Mouse (Mus musculus) MEL (cell line): ENCODE measurements around the gene Ccr4. TPM values are rescaled to one million over a fixed set of nuclear protein-coding genes. Genes with fewer than 3 reads are reported as not detected.

Experiments
- DNase-seq: peaks from one replicate; pipeline ENCODE4 v3.0.0; 2011; ENCODE audit warnings: low read depth, low spot score
- H3K27ac ChIP-seq: 2 replicates; pipeline ENCODE4 v1.5.1; 2012; ENCODE audit warnings: low read depth, mild to moderate bottlenecking, control low read depth, low read length, moderate library complexity; ENCODE audit not compliant: control insufficient read depth
- H3K27me3 ChIP-seq, 2 experiments: fragments of 150-350 bp in 1 of 2; sonication (generic) in 1 of 2; 2 replicates each; pipeline ENCODE4 v1.6.1; 2012; ENCODE audit warnings: low read length in 2 of 2, mild to moderate bottlenecking in 2 of 2, improper control_type of control experiment in 1 of 2, moderate library complexity in 1 of 2; ENCODE audit not compliant: insufficient read depth in 2 of 2, control insufficient read depth in 1 of 2
- H3K36me3 ChIP-seq, 2 experiments: 2 replicates each; pipeline ENCODE4 v1.6.1; 2012 to 2014; ENCODE audit warnings: low read length in 2 of 2, improper control_type of control experiment in 1 of 2, inconsistent platforms in 1 of 2, mild to moderate bottlenecking in 1 of 2; ENCODE audit not compliant: insufficient read depth in 2 of 2, control insufficient read depth in 1 of 2
- H3K4me1 ChIP-seq, 2 experiments: fragments of 150-350 bp in 1 of 2; sonication (generic) in 1 of 2; 2 replicates each; pipeline ENCODE4 v1.6.1; 2012; ENCODE audit warnings: low read length in 2 of 2, improper control_type of control experiment in 1 of 2, mild to moderate bottlenecking in 1 of 2; ENCODE audit not compliant: insufficient read depth in 2 of 2, control insufficient read depth in 1 of 2
- H3K4me3 ChIP-seq, 2 experiments: fragments of 150-350 bp in 1 of 2; sonication (generic) in 1 of 2; 2 replicates each; pipeline ENCODE4 v1.5.1; 2012; ENCODE audit warnings: low read depth in 2 of 2, low read length in 2 of 2, mild to moderate bottlenecking in 2 of 2, moderate library complexity in 2 of 2, control low read depth in 1 of 2, improper control_type of control experiment in 1 of 2; ENCODE audit not compliant: control insufficient read depth in 1 of 2, insufficient read depth in 1 of 2
- H3K79me2 ChIP-seq: 2 replicates; pipeline ENCODE4 v1.6.1; 2012; ENCODE audit warnings: mild to moderate bottlenecking, low read length, moderate library complexity; ENCODE audit not compliant: control insufficient read depth, poor library complexity, insufficient read depth
- H3K9ac ChIP-seq: 2 replicates; pipeline ENCODE4 v1.6.1; 2012; ENCODE audit warnings: low read depth, mild to moderate bottlenecking, control low read depth, low read length, moderate library complexity; ENCODE audit not compliant: control insufficient read depth, poor library complexity, severe bottlenecking
- H3K9me3 ChIP-seq: fragments of 150-350 bp; sonication (generic); replicated peaks from 2 replicates; pipeline ENCODE4 v1.6.1; 2012; ENCODE audit warnings: mild to moderate bottlenecking, low read length, improper control_type of control experiment, moderate library complexity; ENCODE audit not compliant: insufficient read depth
- CTCF ChIP-seq, 3 experiments: IDR thresholded peaks in 2 of 3; conservative IDR thresholded peaks in 1 of 3; 2 replicates each; pipeline ENCODE4 v1.5.1; 2011 to 2012; ENCODE audit warnings: low read length in 3 of 3, low read depth in 2 of 3, mild to moderate bottlenecking in 2 of 3, improper control_type of control experiment in 1 of 3, inconsistent platforms in 1 of 3, mixed read lengths in 1 of 3, moderate library complexity in 1 of 3; ENCODE audit not compliant: control insufficient read depth in 1 of 3, insufficient read depth in 1 of 3, poor library complexity in 1 of 3, severe bottlenecking in 1 of 3
- ELF1 ChIP-seq: IDR thresholded peaks from 2 replicates; pipeline ENCODE4 v1.6.1; 2014; ENCODE audit warnings: low read depth, mild to moderate bottlenecking, inconsistent platforms, low read length, improper control_type of control experiment, moderate library complexity
- ETS1 ChIP-seq: IDR thresholded peaks from 2 replicates; pipeline ENCODE4 v1.6.1; 2012; ENCODE audit warnings: low read depth, mild to moderate bottlenecking, inconsistent platforms, low read length, improper control_type of control experiment, moderate library complexity
- GABPA ChIP-seq: IDR thresholded peaks from 2 replicates; pipeline ENCODE4 v1.6.1; 2012; ENCODE audit warnings: low read depth, mild to moderate bottlenecking, inconsistent platforms, low read length, improper control_type of control experiment, moderate library complexity
- GATA1 ChIP-seq: IDR thresholded peaks from 2 replicates; pipeline ENCODE4 v1.6.1; 2011; ENCODE audit warnings: low read depth, low read length, improper control_type of control experiment
- HCFC1 ChIP-seq: IDR thresholded peaks from 2 replicates; pipeline ENCODE4 v1.6.1; 2012; ENCODE audit warnings: low read depth, mild to moderate bottlenecking, inconsistent platforms, low read length, improper control_type of control experiment, moderate library complexity
- JUND ChIP-seq: IDR thresholded peaks from 2 replicates; pipeline ENCODE4 v1.6.1; 2011; ENCODE audit warnings: low read depth, mild to moderate bottlenecking, improper control_type of control experiment, low read length
- KAT2A ChIP-seq: conservative IDR thresholded peaks from 2 replicates; pipeline ENCODE4 v1.6.1; 2012; ENCODE audit warnings: low read depth, low read length, improper control_type of control experiment, inconsistent platforms
- MAX ChIP-seq: IDR thresholded peaks from 2 replicates; pipeline ENCODE4 v1.6.1; 2011; ENCODE audit warnings: low read length, improper control_type of control experiment
- MEF2A ChIP-seq: IDR thresholded peaks from 2 replicates; pipeline ENCODE4 v1.6.1; 2014; ENCODE audit warnings: low read depth, mild to moderate bottlenecking, inconsistent platforms, low read length, improper control_type of control experiment; ENCODE audit not compliant: poor library complexity, insufficient replicate concordance, severe bottlenecking; ENCODE audit errors: extremely low read depth
- MXI1 ChIP-seq: IDR thresholded peaks from 2 replicates; pipeline ENCODE4 v1.6.1; 2011; ENCODE audit warnings: mild to moderate bottlenecking, low read depth, low read length, improper control_type of control experiment
- MYC ChIP-seq: IDR thresholded peaks from 2 replicates; pipeline ENCODE4 v1.6.1; 2011; ENCODE audit warnings: low read depth, mild to moderate bottlenecking, low read length, improper control_type of control experiment, moderate library complexity
- NRF1 ChIP-seq: IDR thresholded peaks from 2 replicates; pipeline ENCODE4 v1.6.1; 2014; ENCODE audit warnings: low read depth, mild to moderate bottlenecking, inconsistent platforms, low read length, improper control_type of control experiment, moderate library complexity; ENCODE audit not compliant: poor library complexity, insufficient read depth, severe bottlenecking
- POLR2A ChIP-seq, 2 experiments: IDR thresholded peaks; 2 replicates each; pipeline ENCODE4 v1.6.1; 2011 to 2012; ENCODE audit warnings: low read length in 2 of 2, mild to moderate bottlenecking in 2 of 2, control low read depth in 1 of 2, improper control_type of control experiment in 1 of 2, low read depth in 1 of 2, moderate library complexity in 1 of 2; ENCODE audit not compliant: control insufficient read depth in 1 of 2, insufficient read depth in 1 of 2, poor library complexity in 1 of 2
- POLR2AphosphoS5 ChIP-seq: IDR thresholded peaks from 2 replicates; pipeline ENCODE4 v1.6.1; 2012; ENCODE audit warnings: low read depth, borderline replicate concordance, mild to moderate bottlenecking, inconsistent platforms, low read length, moderate library complexity, mixed read lengths
- RAD21 ChIP-seq: IDR thresholded peaks from 2 replicates; pipeline ENCODE4 v1.6.1; 2011; ENCODE audit warnings: mild to moderate bottlenecking, low read depth, low read length, improper control_type of control experiment
- SIN3A ChIP-seq: IDR thresholded peaks from 2 replicates; pipeline ENCODE4 v1.6.1; 2012; ENCODE audit warnings: low read length, improper control_type of control experiment, inconsistent platforms
- SMC3 ChIP-seq: IDR thresholded peaks from 2 replicates; pipeline ENCODE4 v1.6.1; 2011; ENCODE audit warnings: low read depth, low read length, improper control_type of control experiment
- TBP ChIP-seq: IDR thresholded peaks from 2 replicates; pipeline ENCODE4 v1.8.0; 2011; ENCODE audit warnings: low read depth, low read length, improper control_type of control experiment
- TCF12 ChIP-seq: IDR thresholded peaks from 2 replicates; pipeline ENCODE4 v1.6.1; 2014; ENCODE audit warnings: low read depth, mild to moderate bottlenecking, inconsistent platforms, low read length, improper control_type of control experiment, moderate library complexity
- USF1 ChIP-seq: IDR thresholded peaks from 2 replicates; pipeline ENCODE4 v1.6.1; 2014; ENCODE audit warnings: low read depth, mild to moderate bottlenecking, inconsistent platforms, low read length, improper control_type of control experiment, moderate library complexity
- USF2 ChIP-seq, 2 experiments: IDR thresholded peaks; 2 replicates each; pipeline ENCODE4 v1.6.1; 2011 to 2012; ENCODE audit warnings: improper control_type of control experiment in 2 of 2, low read length in 2 of 2, borderline replicate concordance in 1 of 2, inconsistent platforms in 1 of 2, low read depth in 1 of 2, mild to moderate bottlenecking in 1 of 2; ENCODE audit not compliant: insufficient read depth in 1 of 2
- ZC3H11A ChIP-seq: IDR thresholded peaks from 2 replicates; pipeline ENCODE4 v1.6.1; 2012; ENCODE audit warnings: low read depth, mild to moderate bottlenecking, inconsistent platforms, low read length, improper control_type of control experiment
- ZKSCAN1 ChIP-seq: IDR thresholded peaks from 2 replicates; pipeline ENCODE4 v1.6.1; 2012; ENCODE audit warnings: low read depth, mild to moderate bottlenecking, inconsistent platforms, low read length, improper control_type of control experiment, moderate library complexity
- polyA plus RNA-seq, 2 experiments: library from polyadenylated mRNA; stranded (reverse) in 1 of 2; unstranded in 1 of 2; fragments of >175 nt in 1 of 2; fragments of >200 nt in 1 of 2; gene quantifications; 2 replicates each; pipeline versions ENCODE4 v1.2.1 to v1.2.4; 2012; ENCODE audit warnings: low replicate concordance in 2 of 2, low read depth in 1 of 2; ENCODE audit not compliant: insufficient read length in 2 of 2, insufficient read depth in 1 of 2, missing spikeins in 1 of 2
- total RNA-seq: library from RNA; depleted of rRNA; stranded (reverse); fragments of 300-350 nt; gene quantifications from 2 replicates; pipeline ENCODE4 v1.2.3, GENCODE M21; 2012

Ccr4 gene
- total and polyA plus RNA-seq, 3 experiments = 0.15 TPM; not detected in 2

- H3K9ac ChIP-seq = no peak overlapping the region
- no peaks in the 10 kb centered on the region for H3K79me2 ChIP-seq
- no peaks in the 10 kb centered on the region for H3K36me3 ChIP-seq
- DNase-seq = no peak
- H3K27me3 ChIP-seq = no peaks in the 10 kb centered on the region
- no peaks in the 10 kb centered on the region for H3K4me1 ChIP-seq
- TF ChIP-seq GATA1 (no peak), USF2 (IDR thresholded peaks at IDR 0.05; ENCODE audit: borderline replicate concordance in 1 of 2, insufficient read depth in 1 of 2, low read depth in 1 of 2, low read length in 2 of 2) (no peak), ZC3H11A (no peak), USF1 (no peak), POLR2A (IDR thresholded peaks at IDR 0.05; ENCODE audit: control insufficient read depth in 1 of 2, insufficient read depth in 1 of 2, low read depth in 1 of 2, low read length in 2 of 2, poor library complexity in 1 of 2) (no peak), MEF2A (no peak), MYC (no peak), JUND (no peak), RAD21 (no peak)
- H3K27ac ChIP-seq = no peak overlapping the region
- no peak overlapping the region for H3K4me3 ChIP-seq
- no peaks in the 10 kb centered on the region for H3K9me3 ChIP-seq
Measured at GRCm38 (mm10) chr9:114480940-114481339, 23.8 kb downstream of the Ccr4 start.

- no peaks in the 10 kb centered on the region for H3K9me3 ChIP-seq
Measured at GRCm38 (mm10) chr9:114477019-114477418, 27.7 kb downstream of the Ccr4 start.

More at GRCm38 (mm10) chr9:114477019-114477418, 27.7 kb downstream of the Ccr4 start:
- Histone ChIP-seq H3K4me3 (no peak overlapping the region), H3K27ac (no peak overlapping the region), H3K27me3 (no peaks in the 10 kb centered on the region), H3K9ac (no peak overlapping the region), H3K79me2 (no peaks in the 10 kb centered on the region), H3K4me1 (no peaks in the 10 kb centered on the region), H3K36me3 (no peaks in the 10 kb centered on the region)
- no peak for TF ChIP-seq KAT2A
- no peak for TF ChIP-seq USF1
- no peak for TF ChIP-seq CTCF (IDR thresholded peaks at IDR 0.05 in 2 of 3, conservative IDR thresholded peaks at IDR 0.05 in 1 of 3; ENCODE audit: control insufficient read depth in 1 of 3, insufficient read depth in 1 of 3, low read depth in 2 of 3, low read length in 3 of 3, poor library complexity in 1 of 3, severe bottlenecking in 1 of 3)
- TF ChIP-seq POLR2AphosphoS5 = no peak
- no peak for TF ChIP-seq ELF1
- TF ChIP-seq MAX = no peak
- TF ChIP-seq SIN3A = no peak
- TF ChIP-seq TCF12 = no peak
- no peak for TF ChIP-seq NRF1
- TF ChIP-seq MXI1 = no peak
- no peak for TF ChIP-seq TBP
- TF ChIP-seq RAD21 = no peak
- no peak for TF ChIP-seq HCFC1
- no peak for TF ChIP-seq ZKSCAN1
- TF ChIP-seq GATA1 = no peak
- TF ChIP-seq SMC3 = no peak
- no peak for TF ChIP-seq GABPA
- TF ChIP-seq MYC = no peak
- TF ChIP-seq ETS1 = no peak
- TF ChIP-seq JUND = no peak
- no peak for DNase-seq
